Mouse (Mus musculus): ENCODE results near the gene Camta1. TPM values are rescaled to one million over a fixed set of nuclear protein-coding genes. Genes with fewer than 3 reads are reported as not detected.

Camta1 gene
- polyA plus RNA-seq, 1 experiment from 2014 or later = 77.1 TPM

GRCm38 (mm10) chr4:151130756-151131490, 730.8 kb downstream of the Camta1 start:
- Histone ChIP-seq H3K27me3 (no peaks in the 10 kb centered on the region), H3K4me3 (replicated peaks) (no peak overlapping the region), H3K27ac (replicated peaks) (peak overlapping the region; percentile 60), H3K4me2 (replicated peaks) (no peak overlapping the region), H3K9me3 (replicated peaks) (no peaks in the 10 kb centered on the region), H3K36me3 (no peaks in the 10 kb centered on the region), H3K4me1 (peaks cover 50% of the 10 kb centered on the region), H3K9ac (no peak overlapping the region)
- ATAC-seq (ENCODE audit: insufficient number of reproducible peaks, low FRiP score, low TSS enrichment, low read depth) = no peak
- WGBS = 54% methylated on average over 9 of the region's 9 CpGs

DNA sequence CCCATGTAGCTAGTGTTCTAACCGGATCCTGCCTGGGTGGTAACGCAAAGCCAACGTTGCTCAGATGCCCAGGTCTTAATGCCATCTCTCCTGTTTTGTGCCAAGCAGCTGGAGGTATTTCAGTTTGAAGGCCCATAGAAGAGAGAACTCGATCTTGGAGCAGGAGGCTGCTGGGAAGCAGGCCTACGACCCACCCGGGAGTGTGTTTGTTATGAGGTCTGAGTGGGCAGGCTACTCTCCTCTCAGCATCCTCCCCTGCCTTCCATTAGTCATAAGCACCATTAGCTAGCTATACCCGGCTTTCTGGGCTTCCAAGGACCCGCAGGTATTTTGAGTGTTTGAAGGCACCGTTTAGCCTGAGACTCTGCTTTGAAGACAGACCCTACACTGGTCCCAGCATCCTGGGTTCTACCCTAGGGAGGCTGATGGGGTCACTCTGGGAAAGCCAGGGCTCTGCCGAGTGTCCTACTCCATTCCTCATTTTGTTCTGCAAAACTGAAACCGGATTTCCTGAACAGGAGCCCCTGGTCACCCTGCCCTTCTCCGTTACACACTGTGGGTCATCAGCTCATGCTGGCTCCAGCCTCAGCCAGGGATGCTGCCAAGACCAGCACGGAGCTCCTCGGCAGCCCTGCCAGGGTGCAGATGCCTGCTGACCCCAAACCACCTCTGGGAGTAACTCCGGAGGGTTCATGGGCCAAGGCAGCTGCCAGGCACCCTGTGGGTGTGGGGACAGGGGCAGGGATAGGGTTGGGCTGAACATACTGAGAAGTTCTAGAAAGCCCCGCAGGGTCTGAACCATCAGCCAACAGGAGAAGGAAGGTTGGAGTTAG, 731.7 kb downstream of the Camta1 start:
- Histone ChIP-seq H3K4me3 (replicated peaks) (peak overlapping the region; percentile 65), H3K9ac (peak overlapping the region; percentile 62), H3K4me1 (peaks cover 50% of the 10 kb centered on the region), H3K27me3 (no peaks in the 10 kb centered on the region), H3K27ac (replicated peaks) (peak overlapping the region; percentile 95; the same call in 1 of the 2 replicates), H3K9me3 (replicated peaks) (no peaks in the 10 kb centered on the region), H3K36me3 (no peaks in the 10 kb centered on the region), H3K4me2 (replicated peaks) (peak overlapping the region; percentile 85)
- WGBS = 65% methylated on average over 16 of the region's 16 CpGs
- ATAC-seq (ENCODE audit: insufficient number of reproducible peaks, low FRiP score, low TSS enrichment, low read depth) = no peak

DNA sequence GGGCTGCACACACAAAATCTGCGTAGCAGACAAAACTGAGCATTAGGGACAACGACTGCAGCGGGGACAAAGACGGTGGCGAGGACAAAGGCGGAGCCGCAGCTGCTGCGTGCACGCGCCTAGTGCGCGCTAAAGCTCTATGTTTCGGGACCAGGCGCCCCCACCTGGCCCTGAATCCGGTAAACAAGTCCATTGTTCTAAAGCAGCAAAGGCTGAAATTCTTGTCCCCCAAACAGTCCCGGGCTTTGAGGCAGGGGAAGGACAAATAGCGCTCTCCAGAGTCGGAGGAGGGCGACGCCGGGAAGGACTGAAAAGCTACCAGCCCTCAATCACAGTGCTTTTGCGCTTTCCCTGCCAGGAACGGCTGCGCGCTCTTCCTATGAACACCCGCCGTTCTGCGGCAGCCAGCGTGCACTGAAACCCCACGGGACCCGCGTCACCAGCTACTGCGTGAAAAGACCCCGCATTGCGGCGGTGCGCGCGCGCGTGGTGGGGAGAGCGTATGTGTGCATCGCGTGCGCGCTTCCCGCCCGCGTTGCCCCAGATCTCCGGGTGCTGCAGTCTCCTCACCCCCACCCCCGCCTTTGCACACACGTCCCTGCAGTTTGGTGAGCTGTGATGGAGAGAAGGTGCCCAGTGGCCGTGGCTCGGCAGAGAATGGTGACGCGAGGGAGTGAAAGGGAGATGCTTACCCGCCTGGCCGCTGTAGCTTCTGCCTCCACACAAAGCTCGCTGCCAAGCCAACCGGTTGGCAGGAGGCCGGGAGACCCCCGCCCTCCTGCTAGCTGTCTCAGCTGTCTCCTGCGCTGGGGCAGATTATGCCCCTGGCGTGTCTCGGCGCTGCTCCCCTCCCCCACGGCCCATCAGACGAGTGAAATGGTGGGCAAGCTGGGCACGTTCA, 732.8 kb downstream of the Camta1 start:
- Histone ChIP-seq H3K36me3 (no peaks in the 10 kb centered on the region), H3K4me3 (replicated peaks) (peak overlapping the region; percentile 65), H3K4me2 (replicated peaks) (peak overlapping the region; percentile 85), H3K27me3 (no peaks in the 10 kb centered on the region), H3K9ac (peak overlapping the region; percentile 62), H3K27ac (replicated peaks) (peak overlapping the region; percentile 95), H3K9me3 (replicated peaks) (no peaks in the 10 kb centered on the region), H3K4me1 (peaks cover 50% of the 10 kb centered on the region)
- ATAC-seq (ENCODE audit: insufficient number of reproducible peaks, low FRiP score, low TSS enrichment, low read depth) = peak; percentile 71
- WGBS = under 1% methylated on average over 69 of the region's 69 CpGs

GRCm38 (mm10) chr4:151127636-151128548, 733.8 kb downstream of the Camta1 start:
- Histone ChIP-seq H3K4me2 (replicated peaks) (peak overlapping the region; percentile 85), H3K4me1 (peaks cover 43% of the 10 kb centered on the region), H3K4me3 (replicated peaks) (peak overlapping the region; percentile 65), H3K27ac (replicated peaks) (peak overlapping the region; percentile 95), H3K27me3 (no peaks in the 10 kb centered on the region), H3K36me3 (no peaks in the 10 kb centered on the region), H3K9ac (peak overlapping the region; percentile 62), H3K9me3 (replicated peaks) (no peaks in the 10 kb centered on the region)
- 10% methylated on average over 9 of the region's 10 CpGs for WGBS
- peak; percentile 20; the same call in 1 of the 2 replicates for ATAC-seq (ENCODE audit: insufficient number of reproducible peaks, low FRiP score, low TSS enrichment, low read depth)

DNA sequence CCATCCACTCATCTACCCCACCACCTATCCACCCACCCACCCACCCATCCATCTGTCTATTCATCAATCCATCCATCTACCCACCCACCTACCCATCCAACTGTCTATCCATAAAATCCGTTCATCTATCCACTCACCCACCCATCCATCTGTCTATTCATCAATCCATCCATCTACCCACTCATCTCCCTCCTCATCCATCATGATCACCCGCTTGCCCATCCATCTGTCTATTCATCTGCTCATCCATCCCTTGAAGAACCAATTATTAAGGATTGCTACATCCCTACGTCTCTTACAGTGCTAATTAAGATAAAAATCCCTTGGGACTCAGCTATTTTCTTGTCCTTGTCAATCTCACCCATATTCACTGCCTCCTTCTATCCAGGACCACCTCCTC, 742.8 kb downstream of the Camta1 start:
- no peak overlapping the region for H3K9ac ChIP-seq
- 69% methylated on average over 3 of the region's 3 CpGs for WGBS
- H3K27me3 ChIP-seq = no peaks in the 10 kb centered on the region
- no peak overlapping the region for H3K4me2 ChIP-seq (replicated peaks)
- no peaks in the 10 kb centered on the region for H3K9me3 ChIP-seq (replicated peaks)
- H3K27ac ChIP-seq (replicated peaks) = no peak overlapping the region
- peaks cover 6% of the 10 kb centered on the region; the same call in 1 of the 2 replicates for H3K4me1 ChIP-seq
- no peak overlapping the region for H3K4me3 ChIP-seq (replicated peaks)
- no peak for ATAC-seq (ENCODE audit: insufficient number of reproducible peaks, low FRiP score, low TSS enrichment, low read depth)
- no peaks in the 10 kb centered on the region for H3K36me3 ChIP-seq

DNA sequence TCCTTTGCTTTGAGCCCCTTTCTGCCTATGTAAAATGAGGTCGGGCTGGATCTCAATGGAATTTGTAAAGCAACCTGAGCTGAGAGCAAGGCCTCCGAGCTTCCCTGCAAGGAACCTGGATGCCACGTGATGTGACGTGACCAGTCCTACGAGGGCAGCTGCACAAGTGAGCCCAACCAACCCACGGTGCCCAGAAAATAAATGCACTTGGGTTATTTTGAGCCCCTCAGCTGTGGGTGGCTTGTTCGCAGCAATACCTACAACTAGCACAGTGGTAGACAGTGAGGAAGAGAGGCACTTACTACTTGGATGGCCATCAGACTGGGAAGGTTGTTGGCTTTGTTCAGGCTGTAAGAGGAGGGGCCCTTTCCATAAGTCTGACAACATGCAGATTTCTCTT, 747.1 kb downstream of the Camta1 start:
- Histone ChIP-seq H3K27ac (replicated peaks) (no peak overlapping the region), H3K4me1 (no peaks in the 10 kb centered on the region), H3K9me3 (replicated peaks) (no peaks in the 10 kb centered on the region), H3K36me3 (no peaks in the 10 kb centered on the region), H3K9ac (no peak overlapping the region), H3K4me3 (replicated peaks) (no peak overlapping the region), H3K27me3 (peaks cover 12% of the 10 kb centered on the region), H3K4me2 (replicated peaks) (no peak overlapping the region)
- ATAC-seq (ENCODE audit: insufficient number of reproducible peaks, low FRiP score, low TSS enrichment, low read depth) = no peak
- WGBS = 71% methylated on average over 7 of the region's 7 CpGs

- no peak overlapping the region for H3K9ac ChIP-seq
- no peak overlapping the region for H3K4me2 ChIP-seq (replicated peaks)
- H3K9me3 ChIP-seq (replicated peaks) = no peaks in the 10 kb centered on the region
- H3K4me3 ChIP-seq (replicated peaks) = no peak overlapping the region
- no peak for ATAC-seq (ENCODE audit: insufficient number of reproducible peaks, low FRiP score, low TSS enrichment, low read depth)
- peaks cover 28% of the 10 kb centered on the region for H3K27me3 ChIP-seq
- H3K27ac ChIP-seq (replicated peaks) = no peak overlapping the region
- H3K36me3 ChIP-seq = no peaks in the 10 kb centered on the region
- peaks cover 15% of the 10 kb centered on the region for H3K4me1 ChIP-seq
- 55% methylated on average over 8 of the region's 8 CpGs for WGBS
Observed at GRCm38 (mm10) chr4:151111226-151111625, 750.5 kb downstream of the Camta1 start.

GRCm38 (mm10) chr4:151108834-151109241, 752.8 kb downstream of the Camta1 start:
- 0 out of 2 replicates have a peak overlapping the region, but pooled peaks have one; percentile 1 for H3K9ac ChIP-seq
- H3K9me3 ChIP-seq (replicated peaks) = no peaks in the 10 kb centered on the region
- peak overlapping the region; percentile 100 for H3K4me2 ChIP-seq (replicated peaks)
- peak overlapping the region; percentile 69 for H3K4me3 ChIP-seq (replicated peaks)
- no peak for ATAC-seq (ENCODE audit: insufficient number of reproducible peaks, low FRiP score, low TSS enrichment, low read depth)
- 3% methylated on average over 13 of the region's 20 CpGs for WGBS
- H3K27ac ChIP-seq (replicated peaks) = no peak overlapping the region
- peaks cover 31% of the 10 kb centered on the region for H3K27me3 ChIP-seq
- H3K36me3 ChIP-seq = no peaks in the 10 kb centered on the region
- peaks cover 19% of the 10 kb centered on the region for H3K4me1 ChIP-seq

- Histone ChIP-seq H3K9me3 (replicated peaks) (no peaks in the 10 kb centered on the region), H3K27ac (replicated peaks) (0 out of 2 replicates have a peak overlapping the region, but pooled peaks have one; percentile 0), H3K27me3 (peaks cover 31% of the 10 kb centered on the region), H3K36me3 (no peaks in the 10 kb centered on the region), H3K4me2 (replicated peaks) (peak overlapping the region; percentile 100), H3K4me3 (replicated peaks) (peak overlapping the region; percentile 69), H3K4me1 (peaks cover 19% of the 10 kb centered on the region), H3K9ac (peak overlapping the region; percentile 54)
- 2% methylated on average over 101 of the region's 101 CpGs for WGBS
- peak; percentile 97 for ATAC-seq (ENCODE audit: insufficient number of reproducible peaks, low FRiP score, low TSS enrichment, low read depth)
Observed at GRCm38 (mm10) chr4:151108028-151108771, 753.5 kb downstream of the Camta1 start.
